Mouse (Mus musculus) brain, embryonic 18.5 days (tissue): ENCODE measurements around the gene Cyp1a1.

ENCODE experiments used
- DNase-seq: peaks from one replicate; pipeline ENCODE4 v3.0.0-alpha.2; 2012; ENCODE audit warnings: low read depth, low spot score

The Cyp1a1 gene

DNA sequence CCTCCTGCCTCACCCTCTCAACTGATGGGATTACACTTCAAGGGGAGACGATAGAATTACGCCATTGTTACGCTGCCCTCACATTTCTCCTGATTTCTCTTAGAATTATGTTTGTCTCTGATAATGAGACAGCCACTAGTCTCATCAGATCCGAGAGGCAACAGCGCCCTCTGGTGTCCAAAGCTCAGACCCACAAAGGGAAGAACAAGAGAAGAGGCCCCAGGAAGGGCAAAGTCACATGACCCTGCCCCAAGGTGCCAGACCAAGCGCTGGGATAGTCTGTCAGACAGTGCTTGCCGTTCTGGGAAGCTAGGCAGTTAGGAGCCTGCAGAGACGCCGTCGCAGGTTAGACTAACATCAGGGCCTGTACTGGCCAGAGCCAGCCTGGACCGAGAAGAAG is 32.0 kb upstream of the Cyp1a1 start:
- peak; percentile 70 for DNase-seq

DNA sequence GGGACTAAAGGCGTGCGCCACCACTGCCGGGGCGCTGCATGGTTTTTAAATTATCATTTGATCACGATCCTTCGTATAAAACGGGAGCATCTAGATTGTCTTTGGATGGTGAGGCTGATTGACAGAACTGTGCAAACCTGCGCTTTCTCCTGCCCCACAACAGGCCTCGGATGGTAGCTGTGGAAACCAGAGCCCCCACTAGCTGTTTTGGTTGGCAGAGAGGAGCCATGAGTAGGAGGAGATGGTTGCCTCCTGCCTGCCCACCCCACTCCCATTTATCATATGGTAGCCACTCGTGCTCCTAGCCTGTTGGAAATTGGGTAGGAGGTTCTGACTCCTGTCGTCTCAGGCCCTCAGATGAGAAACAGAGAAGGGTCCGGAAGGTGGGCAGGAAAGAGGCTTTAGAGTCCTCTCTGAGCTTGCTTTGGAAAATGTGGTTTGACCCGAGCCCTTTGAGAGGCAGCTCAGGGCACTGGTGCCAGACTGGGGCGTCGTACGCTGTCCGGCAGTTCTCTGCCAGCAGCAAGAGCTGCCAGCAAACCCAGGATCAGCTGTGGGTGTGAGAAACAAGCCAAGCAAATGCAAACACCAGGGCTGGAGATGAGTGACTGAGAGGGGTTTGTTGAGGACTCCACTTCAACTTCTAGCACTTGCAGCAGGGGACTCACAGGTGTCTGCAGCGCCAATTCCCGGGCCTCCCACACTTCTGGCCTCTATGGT is 30.9 kb upstream of the Cyp1a1 start:
- no peak for DNase-seq

DNA sequence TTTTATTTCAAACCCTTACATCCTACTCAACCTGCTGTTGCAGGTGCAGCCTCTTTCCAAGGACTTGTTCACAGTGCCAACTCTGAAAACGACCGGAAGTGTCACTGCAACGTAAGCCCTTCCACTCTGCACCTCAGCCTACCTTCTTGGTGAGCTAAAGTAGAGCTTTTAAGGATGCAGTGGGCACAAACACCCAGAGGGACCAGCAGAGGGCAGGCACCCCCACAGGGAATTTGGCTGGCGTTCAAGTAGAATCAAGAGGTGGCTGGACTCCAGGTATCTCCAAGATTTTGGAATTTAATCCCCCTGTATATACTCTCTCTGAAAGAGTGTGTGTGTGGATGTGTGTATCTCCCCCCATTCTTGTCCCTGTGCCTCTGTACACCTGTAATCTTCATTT is 29.9 kb upstream of the Cyp1a1 start:
- DNase-seq, result no peak

DNA sequence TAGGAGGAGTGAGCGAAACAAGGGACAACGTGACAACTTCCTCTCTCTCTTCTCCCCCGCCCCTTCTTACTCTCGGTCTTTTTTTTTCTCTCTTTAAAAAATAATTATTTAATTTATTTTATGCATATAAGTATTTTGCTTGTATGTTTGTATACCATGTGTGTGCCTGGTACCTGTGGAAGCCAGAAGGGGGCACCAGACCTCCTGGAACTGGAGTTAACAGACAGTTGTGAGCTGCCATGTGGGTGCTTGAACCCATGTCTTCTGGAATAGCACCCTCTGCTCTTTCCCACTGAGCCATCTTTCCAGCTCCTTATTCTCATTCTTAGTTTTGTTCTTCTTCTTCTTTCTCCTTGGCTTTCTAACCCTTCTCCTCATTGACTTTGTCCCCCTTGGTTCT is 28.8 kb upstream of the Cyp1a1 start:
- no peak for DNase-seq

DNA sequence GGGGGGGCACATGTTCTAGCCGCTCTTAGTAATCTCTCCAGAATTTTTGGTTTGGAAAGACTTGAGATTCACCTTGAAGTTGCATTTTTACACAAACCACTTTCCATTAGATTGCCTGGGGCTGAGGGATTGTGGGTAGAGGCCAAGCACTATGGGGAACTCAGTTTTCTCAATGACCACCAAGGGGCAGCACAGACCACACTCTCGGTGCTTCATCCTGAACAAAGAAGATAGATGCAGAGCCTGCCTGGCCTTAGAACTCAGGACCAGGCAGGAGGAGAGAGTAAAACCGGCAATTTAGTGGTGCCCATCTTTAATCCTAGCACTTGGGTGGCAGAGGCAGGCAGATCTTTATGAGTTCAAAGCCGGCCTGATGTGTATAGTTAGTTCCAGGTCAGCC is 28.0 kb upstream of the Cyp1a1 start:
- peak; percentile 49 for DNase-seq

DNA sequence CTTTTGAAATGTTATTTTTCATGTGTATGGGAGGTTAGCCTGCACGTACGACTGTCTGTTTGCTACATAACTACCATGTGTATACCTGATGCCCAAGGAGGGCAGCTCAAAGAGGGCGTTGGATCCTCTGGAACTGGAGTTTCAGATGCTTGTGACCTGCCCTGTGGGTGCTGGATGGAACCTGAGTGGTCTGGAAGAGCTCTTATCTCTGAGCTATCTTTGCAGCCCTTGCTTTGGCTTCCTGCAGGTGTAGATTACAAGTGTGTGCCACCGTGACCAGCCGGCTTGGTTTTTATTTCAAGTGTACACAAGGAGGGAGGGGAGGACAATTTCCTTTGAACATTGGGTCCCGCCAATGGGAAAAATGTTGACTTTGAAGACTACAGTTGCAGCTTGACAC is 27.2 kb upstream of the Cyp1a1 start:
- no peak for DNase-seq

DNA sequence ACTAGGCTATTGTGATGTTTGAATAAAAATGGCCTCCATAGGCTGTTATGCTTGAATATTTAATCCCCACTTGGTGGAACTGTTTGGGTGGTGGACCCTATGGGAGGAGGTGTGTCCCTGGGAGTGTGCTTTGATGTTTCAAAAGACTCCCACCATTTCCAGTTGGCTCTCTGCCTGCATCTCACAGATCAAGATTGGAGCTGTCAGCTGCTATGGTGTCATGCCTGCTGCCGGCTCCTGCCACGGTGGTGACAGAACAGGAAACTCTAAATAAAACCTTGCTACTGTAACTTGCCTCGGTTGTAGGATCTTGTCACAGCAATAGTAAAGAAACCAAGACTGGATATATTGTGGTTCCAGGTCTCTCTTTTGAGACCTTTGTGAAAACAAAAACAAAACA is 26.2 kb upstream of the Cyp1a1 start:
- DNase-seq, result no peak

DNA sequence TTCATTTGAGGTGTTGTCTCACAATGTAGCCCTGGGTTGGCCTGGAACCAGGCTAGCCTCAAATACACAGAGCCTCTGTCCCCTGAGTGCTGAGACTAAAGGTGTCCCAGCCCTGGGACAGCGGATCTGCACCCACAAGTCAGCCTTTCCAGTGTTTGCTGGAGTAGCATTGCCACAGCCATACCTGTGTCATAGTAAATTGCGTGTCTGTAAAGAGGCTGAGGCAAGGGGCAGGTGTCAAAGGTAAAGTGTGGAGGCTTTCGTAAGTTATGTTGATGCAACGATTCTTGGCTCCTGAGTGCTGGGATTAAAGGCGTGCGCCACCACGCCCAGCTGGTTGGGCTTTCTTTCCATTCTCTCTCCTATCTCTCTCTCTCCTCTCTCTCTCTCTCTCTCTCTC is 23.1 kb upstream of the Cyp1a1 start:
- no peak for DNase-seq

DNA sequence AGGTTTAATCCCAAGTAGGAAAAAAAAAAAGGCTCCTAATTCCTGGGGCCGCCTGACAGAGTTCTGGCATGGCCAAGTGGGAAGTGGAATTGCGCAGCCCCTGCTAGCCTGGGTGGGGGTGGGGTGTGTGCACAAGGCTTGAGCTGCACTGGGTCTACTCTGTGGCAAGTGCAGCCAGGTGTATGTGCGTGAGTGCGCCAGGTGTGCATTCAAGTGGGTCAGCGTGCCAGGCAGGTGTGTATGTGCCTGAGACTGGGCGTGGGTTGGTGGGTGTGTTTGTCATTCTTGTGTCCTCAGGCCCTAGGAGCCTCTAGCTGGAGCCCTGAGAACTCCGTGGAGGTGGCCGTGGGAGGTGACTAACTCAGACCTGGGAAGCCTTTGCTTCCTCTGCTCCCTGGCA is 21.2 kb upstream of the Cyp1a1 start:
- DNase-seq, result no peak

DNA sequence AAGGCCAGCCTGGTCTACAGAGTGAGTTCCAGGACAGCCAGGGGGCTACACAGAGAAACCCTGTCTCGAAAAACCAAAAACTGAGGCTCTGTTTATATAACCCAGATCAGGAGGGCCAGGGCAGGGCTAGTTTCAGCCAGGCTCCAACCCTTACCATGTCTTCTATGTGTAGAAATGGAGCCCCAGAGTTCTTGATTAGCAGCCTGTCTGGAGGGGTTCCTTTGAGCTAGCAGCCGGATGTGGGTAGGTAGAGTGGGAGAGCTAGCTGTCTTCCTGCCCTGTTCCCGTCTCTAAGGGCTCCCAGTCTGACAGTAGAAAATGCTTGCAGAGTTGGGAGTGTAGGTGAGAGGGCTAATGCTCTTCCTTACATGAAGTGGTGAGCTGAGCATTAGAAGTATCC is 20.6 kb upstream of the Cyp1a1 start:
- DNase-seq, result no peak

DNA sequence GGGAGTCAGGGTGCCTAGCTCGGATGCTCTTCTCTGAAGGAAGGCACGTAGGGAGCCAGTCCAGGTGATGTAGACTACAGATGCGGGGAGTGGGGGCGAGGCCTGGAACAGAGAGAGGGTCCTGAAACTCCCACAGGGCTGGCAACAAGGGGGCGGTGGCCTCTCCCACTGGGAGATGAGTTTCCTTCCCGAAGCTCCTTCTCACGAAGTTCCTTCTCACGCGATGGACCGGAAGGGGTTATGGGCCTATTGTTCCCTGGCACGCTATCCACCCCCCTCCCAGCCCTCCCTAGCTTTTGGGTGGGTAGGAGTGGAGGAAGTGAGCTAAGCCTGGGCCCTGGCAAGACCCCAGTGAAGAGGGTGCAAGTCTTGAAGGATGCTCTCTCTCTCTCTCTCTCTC is 19.9 kb upstream of the Cyp1a1 start:
- DNase-seq, result no peak

DNA sequence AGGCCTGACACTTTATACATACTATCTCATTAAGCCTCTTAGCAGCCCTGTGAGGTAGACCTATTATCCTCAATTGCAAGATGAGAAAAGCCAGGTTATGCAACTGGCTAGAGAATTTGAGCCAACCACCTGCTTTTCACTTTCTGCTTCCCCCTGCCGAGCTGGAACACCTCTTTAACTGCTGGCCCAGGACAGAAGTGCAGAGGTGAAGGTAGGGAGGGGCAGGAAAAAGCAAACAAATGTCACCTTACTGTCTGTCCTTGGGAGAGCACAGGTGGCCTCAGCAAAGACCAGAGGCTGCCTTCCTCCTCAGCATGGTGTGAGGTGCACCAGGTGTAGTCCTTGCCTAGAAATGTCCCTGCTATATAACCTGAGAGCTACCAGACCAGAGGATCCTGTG is 19.5 kb upstream of the Cyp1a1 start:
- DNase-seq, result no peak

DNA sequence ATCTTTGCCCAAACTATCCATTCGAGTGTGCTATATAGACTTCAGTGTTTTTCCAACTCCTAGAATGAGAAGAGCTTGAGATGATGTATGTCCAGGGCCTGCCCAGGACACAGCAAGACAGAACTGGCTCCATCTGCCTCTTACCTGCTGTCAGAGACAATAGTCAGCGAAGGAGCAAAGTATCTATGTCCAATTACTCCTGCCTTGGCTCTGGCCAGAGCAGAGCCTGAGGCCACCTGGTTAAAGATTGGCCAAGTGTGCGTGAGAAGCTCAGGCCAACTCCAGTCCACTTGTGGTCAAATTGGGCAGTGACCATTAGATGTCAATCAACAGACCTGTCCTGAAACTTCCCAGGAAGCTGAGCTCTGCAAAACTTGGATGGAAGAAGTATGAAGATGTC is 18.2 kb upstream of the Cyp1a1 start:
- no peak for DNase-seq

DNA sequence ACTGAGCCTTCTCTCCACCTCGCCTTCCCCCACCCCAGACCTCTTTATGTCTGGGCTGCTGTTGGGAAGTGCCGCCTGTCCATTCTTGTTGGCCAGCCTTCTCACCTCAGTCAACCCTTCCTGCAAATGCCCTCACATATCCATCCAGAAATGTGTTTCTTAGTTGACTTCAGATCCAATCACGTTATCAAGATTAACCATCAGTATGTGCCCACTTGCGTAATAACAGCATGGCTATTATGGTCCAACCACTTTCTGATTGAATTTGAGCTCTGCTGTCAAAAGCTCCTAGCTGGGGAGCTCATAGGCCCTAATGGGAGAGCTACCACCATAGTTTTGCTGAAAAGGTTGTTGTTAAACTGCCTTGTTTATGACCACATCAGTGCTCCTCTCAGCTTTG is 16.7 kb upstream of the Cyp1a1 start:
- no peak for DNase-seq

DNA sequence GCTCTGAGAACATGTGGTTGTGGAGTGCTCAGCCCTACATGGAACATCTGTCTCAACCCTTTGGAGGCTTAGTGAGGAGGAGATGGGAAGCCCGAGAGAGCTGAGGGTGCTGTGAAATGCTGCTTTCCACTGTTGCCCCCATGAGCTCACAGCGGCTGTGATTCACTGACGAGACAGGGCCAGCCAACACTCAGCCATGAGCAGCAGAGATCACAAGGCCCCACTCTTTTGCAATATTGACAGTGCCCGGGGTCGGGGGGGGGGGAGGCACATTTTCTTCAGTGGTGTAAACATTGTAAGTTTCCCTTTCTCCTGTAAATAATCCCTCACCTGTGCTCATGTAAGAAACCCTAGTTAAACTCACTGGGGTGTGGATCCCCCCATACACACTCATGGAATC is 16.2 kb upstream of the Cyp1a1 start:
- no peak for DNase-seq

DNA sequence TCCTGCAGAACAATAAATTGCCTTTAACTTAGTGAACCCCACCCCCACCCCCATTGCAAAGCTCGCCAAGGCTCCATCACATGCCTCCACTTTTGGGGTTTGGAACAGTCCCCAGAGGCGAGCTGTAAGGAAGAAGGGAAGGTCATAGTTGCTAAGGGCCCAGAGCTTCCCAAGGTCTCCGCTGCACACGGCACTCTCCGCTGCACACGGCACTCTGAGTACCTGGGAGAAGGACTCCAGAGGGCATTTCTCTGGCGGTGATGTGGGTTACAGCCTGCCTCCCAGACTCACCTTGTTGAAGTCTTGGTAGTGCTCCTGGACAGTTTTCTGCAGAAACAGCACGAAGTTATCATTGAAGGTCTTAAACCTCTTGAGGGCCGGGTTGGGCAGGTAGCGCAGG is 6.3 kb upstream of the Cyp1a1 start:
- no peak for DNase-seq

DNA sequence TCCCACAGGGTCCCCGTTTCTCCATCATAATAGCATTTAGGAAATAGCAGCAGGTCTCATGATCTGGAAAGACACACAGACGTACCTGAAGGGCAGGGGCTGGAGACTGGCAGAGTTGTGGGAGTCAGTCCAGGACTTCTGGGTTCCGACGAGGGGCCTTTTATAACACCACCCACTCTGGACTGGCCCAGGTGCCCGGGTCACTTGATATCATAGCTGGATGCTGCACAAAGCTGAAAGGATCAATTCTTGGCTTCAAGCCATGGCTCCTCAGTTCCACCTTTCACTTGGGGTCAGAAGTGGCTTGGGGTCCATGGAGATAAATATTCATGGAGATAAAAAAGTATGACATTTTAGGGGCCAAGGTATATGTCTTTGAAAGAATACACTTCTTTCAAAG is 4.2 kb upstream of the Cyp1a1 start, which contains the start of gene Cyp1a2:
TSS of gene Cyp1a2 (minus strand) at position 184 of the 400 bp plus-strand sequence.
- no peak for DNase-seq

DNA sequence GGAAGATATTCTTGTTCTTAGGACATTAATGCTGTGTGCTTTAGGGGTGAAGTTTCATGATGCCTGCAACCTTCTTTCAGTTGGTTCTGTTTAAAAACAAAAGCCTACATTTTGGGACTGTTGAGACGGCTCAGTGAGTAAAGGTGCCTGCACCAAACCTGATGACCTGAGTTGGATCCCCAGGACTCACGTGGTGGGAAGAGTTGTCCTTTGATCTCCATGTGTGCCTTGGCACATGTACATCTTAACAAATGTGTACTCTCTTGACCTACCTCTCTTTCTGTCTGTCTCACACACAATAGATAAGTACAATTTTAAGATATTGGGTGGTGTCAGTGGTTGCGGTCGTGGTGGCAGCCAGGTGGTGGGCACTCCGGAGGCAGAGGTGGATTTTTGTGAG is 1.7 kb upstream of the Cyp1a1 start:
- DNase-seq, result no peak

DNA sequence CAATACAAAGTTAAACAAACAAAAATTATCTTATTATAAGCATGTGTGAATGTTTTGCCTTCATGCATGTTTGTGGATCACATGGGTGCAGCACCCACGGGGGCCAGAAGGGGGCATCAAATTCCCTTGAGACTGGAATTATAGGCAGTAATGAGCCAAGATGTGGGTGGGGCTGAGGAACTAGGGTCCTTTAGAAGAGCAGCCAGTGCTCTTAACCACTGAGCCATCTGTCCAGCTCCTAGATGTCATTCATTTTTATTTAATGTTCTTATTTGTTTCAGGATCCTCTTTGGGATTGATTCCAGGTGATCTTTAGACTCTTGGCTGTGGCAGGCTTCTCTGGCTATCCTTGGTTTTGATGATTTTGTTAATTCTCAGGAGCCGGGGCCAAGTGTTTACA is 430 bp downstream of the Cyp1a1 start:
- DNase-seq, result no peak

DNA sequence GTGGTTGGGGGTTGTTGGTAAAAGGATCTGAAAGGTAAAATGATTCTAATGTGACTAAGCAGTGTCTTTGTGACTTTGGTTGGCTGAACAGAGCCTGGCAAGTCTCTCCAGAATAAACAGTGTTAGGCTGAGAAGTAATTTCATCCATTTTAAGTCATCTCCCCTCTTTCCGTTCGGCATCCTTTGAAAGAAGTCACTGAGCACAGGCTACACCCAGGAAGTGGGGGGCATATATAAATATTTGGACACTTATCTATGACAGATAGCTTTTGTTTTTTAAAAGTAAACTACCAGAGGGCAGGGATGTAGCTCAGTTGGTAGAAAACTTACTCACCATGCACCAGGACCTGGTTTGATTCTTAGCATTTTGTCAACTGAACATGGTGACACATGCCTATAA is 878 bp downstream of the Cyp1a1 start:
- no peak for DNase-seq

DNA sequence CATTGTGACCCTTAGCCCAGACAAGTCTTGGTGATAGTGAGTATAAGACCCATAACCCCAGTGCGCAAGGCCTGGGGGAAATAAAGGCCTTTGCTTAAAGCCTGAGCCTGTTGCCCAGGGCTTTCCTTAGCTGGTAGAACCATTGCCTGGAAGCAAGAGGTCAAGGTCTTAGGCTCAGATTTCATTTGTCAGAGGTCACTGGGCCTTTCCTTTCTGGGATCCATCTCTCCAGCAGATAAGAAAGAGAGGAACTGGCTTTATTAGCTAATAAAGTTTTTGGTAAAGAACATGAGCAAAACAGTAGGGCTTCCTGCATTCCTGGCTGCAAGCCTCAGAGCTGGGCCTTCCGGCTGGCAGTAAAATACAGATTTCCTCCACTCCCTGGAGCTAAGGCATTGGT is 6.4 kb downstream of the Cyp1a1 start:
- DNase-seq, result no peak

DNA sequence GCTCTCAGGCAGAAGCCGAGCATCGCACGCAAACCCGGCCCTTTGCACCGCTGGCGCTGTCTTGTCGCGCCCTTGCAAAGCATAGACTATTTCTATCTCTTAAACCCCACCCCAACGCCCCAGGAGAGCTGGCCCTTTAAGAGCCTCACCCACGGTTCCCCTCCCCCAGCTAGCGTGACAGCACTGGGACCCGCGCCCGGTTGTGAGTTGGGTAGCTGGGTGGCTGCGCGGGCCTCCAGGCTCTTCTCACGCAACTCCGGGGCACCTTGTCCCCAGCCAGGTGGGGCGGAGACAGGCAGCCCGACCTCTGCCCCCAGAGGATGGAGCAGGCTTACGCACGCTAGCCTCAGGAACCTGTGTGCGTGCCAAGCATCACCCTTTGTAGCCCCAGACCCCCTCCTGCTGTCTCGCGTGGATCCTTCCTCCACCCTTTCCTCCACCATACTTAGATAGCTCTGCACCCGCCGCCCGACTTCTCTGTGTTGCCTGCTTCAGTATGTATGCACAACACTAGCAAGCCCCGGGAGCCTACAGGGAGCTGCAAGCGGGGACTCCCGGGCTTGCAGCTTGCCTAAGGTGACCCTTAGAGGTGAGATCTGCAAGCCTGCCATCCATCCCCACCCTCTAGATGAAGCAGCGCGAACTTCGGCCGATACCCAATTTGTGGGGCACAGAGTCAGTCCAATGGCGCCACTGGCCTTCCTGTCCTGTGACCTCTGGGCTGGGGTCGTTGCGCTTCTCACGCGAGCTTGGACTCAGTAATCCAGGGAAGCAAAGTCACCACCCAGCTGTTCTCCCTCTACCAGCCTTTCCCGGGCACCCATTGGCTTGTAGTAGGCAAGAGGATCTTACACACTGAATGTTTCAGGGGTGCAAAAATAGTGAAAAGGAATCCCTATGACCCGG is 8.9 kb downstream of the Cyp1a1 start:
- peak; percentile 63 for DNase-seq

DNA sequence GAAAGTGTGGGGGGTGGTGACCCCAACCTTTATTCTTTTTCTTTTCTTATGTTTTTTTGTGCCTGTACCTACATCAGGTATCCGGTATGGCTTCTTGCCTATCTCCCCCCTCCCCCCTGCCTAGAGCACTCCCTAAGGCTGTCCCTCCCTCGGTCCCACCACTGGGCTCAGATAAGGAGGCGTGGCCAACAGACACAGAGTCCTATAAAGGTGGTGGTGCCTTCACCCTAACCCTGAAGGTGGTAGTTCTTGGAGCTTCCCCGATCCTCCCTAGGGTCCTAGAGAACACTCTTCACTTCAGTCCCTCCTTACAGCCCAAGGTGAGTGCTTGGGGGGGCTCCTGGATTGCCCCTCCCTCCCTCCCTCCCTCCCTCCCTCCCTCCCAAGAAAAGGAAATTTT is 9.7 kb downstream of the Cyp1a1 start:
- no peak for DNase-seq
